Mouse (Mus musculus) T-helper 2 cell (primary cell): Measurements from ENCODE around the gene Tmem171.

Experiments
- in situ Hi-C: fragments of 300-600 bp; cut with MboI, MseI; formaldehyde crosslinking; loops from one replicate; pipeline ENCODE4 v1.15.1; 2025; ENCODE audit warnings: high pct_unique_total_duplicates

Gene Tmem171

GRCm38 (mm10) chr13:98651228-98651977 lies 43.2 kb downstream of the Tmem171 start:
- in situ Hi-C loops = no loop called here

DNA sequence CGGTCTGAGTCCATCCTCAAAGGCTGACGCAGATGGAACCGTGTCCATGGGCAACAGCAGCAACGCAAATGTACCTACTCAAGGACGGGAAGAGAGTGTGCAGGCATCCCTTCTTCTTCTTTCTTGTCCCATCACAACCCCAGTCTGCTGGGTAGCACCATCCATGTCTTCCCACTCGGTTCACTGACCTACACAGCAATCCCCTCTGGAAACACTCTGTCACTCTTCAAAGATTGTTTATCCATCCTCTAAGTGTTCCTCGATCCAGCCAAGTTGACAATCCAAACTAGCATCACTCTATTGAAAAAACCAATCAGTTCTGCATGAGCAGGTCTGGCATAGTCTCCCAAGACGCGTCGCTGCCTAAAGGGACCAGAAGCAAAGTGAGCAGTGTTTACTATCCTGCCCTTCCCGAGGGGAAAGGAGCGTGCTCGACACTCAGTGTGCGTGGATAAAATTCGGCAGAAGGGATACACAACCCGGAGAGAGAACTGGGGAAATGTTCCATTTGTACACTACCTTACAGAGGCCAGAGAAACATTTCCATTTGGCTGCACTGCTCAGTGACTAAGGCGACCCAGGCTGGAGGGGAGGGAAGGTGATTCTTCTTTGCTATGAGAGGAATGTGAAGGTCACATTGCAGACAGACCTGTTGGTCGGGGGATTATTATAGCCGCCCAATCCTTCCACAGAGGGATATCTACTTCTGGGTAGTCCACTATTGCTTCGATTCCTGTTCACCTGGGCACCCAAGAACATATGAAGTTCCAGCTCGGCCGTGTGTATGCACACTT lies 46.7 kb downstream of the Tmem171 start:
- in situ Hi-C loops = no loop called here

DNA sequence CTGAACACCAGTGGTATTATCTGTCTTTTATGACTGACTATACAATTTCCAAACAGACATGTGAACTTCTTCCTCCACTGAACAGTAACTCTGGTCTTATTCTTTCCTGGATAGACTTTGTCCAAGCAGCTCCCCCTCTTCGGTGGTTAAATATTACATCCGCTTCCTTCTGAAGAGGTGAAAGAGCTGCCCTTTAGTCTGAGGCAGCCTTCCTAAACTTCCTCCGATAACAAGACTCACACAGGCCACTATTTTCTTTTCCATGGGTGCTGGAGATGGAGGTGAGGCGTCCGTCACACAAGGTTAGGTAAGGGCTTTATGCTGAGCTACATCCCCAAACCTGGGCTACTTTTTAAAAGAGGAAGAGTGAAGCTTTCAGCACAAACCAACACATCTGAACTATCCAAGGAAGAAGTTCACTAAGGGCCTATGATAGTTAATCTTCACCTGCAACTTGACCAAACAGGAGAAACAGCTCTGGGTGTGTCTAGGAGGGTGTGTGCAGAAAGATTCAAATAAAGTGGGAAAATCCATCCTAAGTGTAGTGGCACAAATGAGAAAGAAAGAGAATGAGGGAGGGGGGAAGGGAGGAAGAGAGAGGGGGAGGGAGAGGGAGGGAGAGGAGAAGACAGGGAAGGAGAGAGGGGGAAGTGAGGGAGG lies 56.0 kb downstream of the Tmem171 start:
- in situ Hi-C loops = loop anchor here (10.0 kb wide), 1 partner anchor 56 kb away; the partner anchor contains the start of gene Tmem171

DNA sequence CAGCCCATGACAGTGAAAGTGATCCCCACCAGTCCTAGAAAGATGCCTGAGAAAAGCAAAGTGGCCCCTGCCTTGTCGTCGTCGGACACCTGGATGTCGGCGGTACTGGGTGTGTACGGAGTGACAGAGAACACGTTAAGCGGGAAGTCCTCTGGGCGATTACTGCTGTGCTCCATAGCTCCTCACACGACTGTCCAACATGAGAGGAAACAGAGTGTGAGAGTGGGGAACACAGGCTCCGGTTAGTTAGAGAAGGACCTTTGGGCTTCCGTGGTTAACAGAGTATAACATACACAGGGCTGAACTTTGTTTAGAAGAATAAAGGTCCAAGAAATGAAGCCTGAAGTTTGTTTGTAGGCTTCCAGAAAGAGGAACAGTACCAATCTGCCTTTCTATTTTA lies 57.5 kb downstream of the Tmem171 start, which contains the start of gene Tmem174:
TSS of gene Tmem174 (minus strand) at position 266 of the 400 bp plus-strand sequence.
- in situ Hi-C loops = loop anchor here (10.0 kb wide), 1 partner anchor 58 kb away; the partner anchor contains the start of gene Tmem171

DNA sequence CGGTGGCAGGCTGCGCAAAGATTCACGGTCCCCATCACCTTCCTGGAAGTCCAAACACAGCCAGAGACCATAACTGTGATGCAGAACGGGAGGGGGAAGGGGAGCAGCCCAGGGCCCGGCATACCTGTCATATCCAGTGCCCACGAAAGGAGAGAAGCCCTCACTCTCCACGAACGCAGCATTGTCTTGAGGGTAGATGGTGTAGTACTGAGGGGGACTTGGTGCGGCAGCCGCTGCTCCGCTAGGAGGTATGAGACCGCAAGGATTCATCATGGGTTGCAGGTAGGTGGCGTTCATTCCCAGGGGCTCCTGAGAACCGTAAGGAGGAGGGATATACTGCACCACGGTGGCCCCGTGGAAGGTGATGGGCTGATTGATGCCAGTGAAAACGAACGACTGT lies 58.1 kb downstream of the Tmem171 start:
- in situ Hi-C loops = loop anchor here (10.0 kb wide), 1 partner anchor 58 kb away; the partner anchor contains the start of gene Tmem171
